In genomic region chr3:61116364-61116763, GRCm38 (mm10) we compare ENCODE assay signal across 23 mouse cellular contexts.
"Had no signal": no experiment of that assay in that cellular context is flagged by ENCODE, and none has a peak within 500 bp of the region (broad histone marks: within the 10 kb centered on the region; RNA-seq: fewer than 3 reads in every experiment).

No protein-coding gene starts in this region.

- ATAC-seq: forebrain, embryonic 13.5 days; forebrain, embryonic 14.5 days; forebrain, embryonic 15.5 days; forebrain, embryonic 16.5 days; forebrain, postnatal 0 days had no signal

- DNase-seq: cerebellum, adult 18-20 months; cerebellum, adult 2 months; cerebellum, adult 8-10 months; cerebellum, adult 9-10 months; cerebellum, adult 9-11 months; cerebellum, postnatal 10 days; cerebellum, postnatal 14 days; cerebellum, postnatal 25 days; cerebellum, postnatal 36 days; embryo, embryonic 11 days; forebrain, postnatal 0 days; gastrocnemius, adult 2 months; gastrocnemius, postnatal 10 days; gastrocnemius, postnatal 14 days; gastrocnemius, postnatal 25 days; gastrocnemius, postnatal 36 days; heart, adult 11 months; heart, adult 18-20 months; heart, adult 2 months had no signal
